Mouse (Mus musculus) thymus, adult 2 months (tissue): ENCODE data around the gene Spdye4a.

ENCODE experiments used
- CTCF ChIP-seq: fragments of 200-500 bp; IDR thresholded peaks from 2 replicates; pipeline ENCODE4 v1.5.1; 2012; ENCODE audit warnings: mild to moderate bottlenecking, control low read depth, low read length, moderate library complexity, borderline replicate concordance; ENCODE audit not compliant: control insufficient read depth, poor library complexity, insufficient read depth; ENCODE audit errors: extremely low read depth
- POLR2A ChIP-seq: fragments of 200-500 bp; IDR thresholded peaks from 2 replicates; pipeline ENCODE4 v1.6.1; 2012; ENCODE audit warnings: mild to moderate bottlenecking, low read length, control low read depth, moderate library complexity; ENCODE audit not compliant: control insufficient read depth, poor library complexity, insufficient read depth; ENCODE audit errors: extremely low read depth

GRCm38 (mm10) chr5:143177541-143178200, 49.0 kb downstream of the Spdye4a start:
- no peak for TF ChIP-seq CTCF
- no peak for TF ChIP-seq POLR2A
